Mouse (Mus musculus): Measurements from ENCODE around the gene Scarf1. TPM values are rescaled to one million over a fixed set of nuclear protein-coding genes. Genes with fewer than 3 reads are reported as not detected.

The Scarf1 gene
- polyA plus RNA-seq, 1 experiment from 2014 or later, result 4.8 TPM

GRCm38 (mm10) chr11:75508162-75508561, 5.2 kb upstream of the Scarf1 start:
- Histone ChIP-seq H3K36me3 (ENCODE audit: control insufficient read depth, insufficient read depth, low read length) (peaks cover 61% of the 10 kb centered on the region), H3K9me3 (ENCODE audit: control insufficient read depth, low read depth, low read length) (no peaks in the 10 kb centered on the region), H3K4me2 (replicated peaks; ENCODE audit: low read depth, low read length) (no peak overlapping the region), H3K4me1 (ENCODE audit: control insufficient read depth, insufficient read depth, low read length) (peaks cover 16% of the 10 kb centered on the region), H3K9ac (replicated peaks; ENCODE audit: low read depth, low read length) (no peak overlapping the region), H3K27me3 (ENCODE audit: control insufficient read depth, insufficient read depth, low read length) (no peaks in the 10 kb centered on the region), H3K27ac (ENCODE audit: low read length) (no peak overlapping the region), H3K4me3 (ENCODE audit: low read depth, low read length) (no peak overlapping the region)
- 92% methylated on average over 4 of the region's 4 CpGs for WGBS
- ATAC-seq (ENCODE audit: insufficient number of reproducible peaks, insufficient read depth, low FRiP score, low read depth), result no peak

- H3K4me3 ChIP-seq (ENCODE audit: low read depth, low read length), result no peak overlapping the region
- H3K27me3 ChIP-seq (ENCODE audit: control insufficient read depth, insufficient read depth, low read length), result no peaks in the 10 kb centered on the region
- no peak for ATAC-seq (ENCODE audit: insufficient number of reproducible peaks, insufficient read depth, low FRiP score, low read depth)
- no peaks in the 10 kb centered on the region for H3K9me3 ChIP-seq (ENCODE audit: control insufficient read depth, low read depth, low read length)
- no peak overlapping the region for H3K9ac ChIP-seq (replicated peaks; ENCODE audit: low read depth, low read length)
- H3K36me3 ChIP-seq (ENCODE audit: control insufficient read depth, insufficient read depth, low read length), result peaks cover 53% of the 10 kb centered on the region
- H3K4me1 ChIP-seq (ENCODE audit: control insufficient read depth, insufficient read depth, low read length), result peaks cover 16% of the 10 kb centered on the region
- 63% methylated on average over 8 of the region's 8 CpGs for WGBS
- no peak overlapping the region for H3K27ac ChIP-seq (ENCODE audit: low read length)
- no peak overlapping the region for H3K4me2 ChIP-seq (replicated peaks; ENCODE audit: low read depth, low read length)
Measured at GRCm38 (mm10) chr11:75508904-75509303, 4.4 kb upstream of the Scarf1 start.

- WGBS, result 3% methylated on average over 43 of the region's 43 CpGs
- peaks cover 42% of the 10 kb centered on the region for H3K36me3 ChIP-seq (ENCODE audit: control insufficient read depth, insufficient read depth, low read length)
Measured at GRCm38 (mm10) chr11:75509741-75510626, 3.4 kb upstream of the Scarf1 start, which contains the start of gene Rilp. TSS of gene Rilp (plus strand) at chr11:75510094.

GRCm38 (mm10) chr11:75510627-75510993, 2.7 kb upstream of the Scarf1 start:
- WGBS, result 2% methylated on average over 23 of the region's 24 CpGs

More at GRCm38 (mm10) chr11:75509741-75510626, 3.4 kb upstream of the Scarf1 start, which contains the start of gene Rilp:
- Histone ChIP-seq H3K27me3 (ENCODE audit: control insufficient read depth, insufficient read depth, low read length) (no peaks in the 10 kb centered on the region), H3K4me1 (ENCODE audit: control insufficient read depth, insufficient read depth, low read length) (peaks cover 16% of the 10 kb centered on the region), H3K4me3 (ENCODE audit: low read depth, low read length) (peak within 1 kb of the TSS; percentile 46), H3K9ac (replicated peaks; ENCODE audit: low read depth, low read length) (peak within 1 kb of the TSS; percentile 22), H3K9me3 (ENCODE audit: control insufficient read depth, low read depth, low read length) (no peaks in the 10 kb centered on the region), H3K27ac (ENCODE audit: low read length) (peak within 1 kb of the TSS; percentile 64; the same call in 1 of the 2 replicates), H3K4me2 (replicated peaks; ENCODE audit: low read depth, low read length) (peak within 1 kb of the TSS; percentile 96)
- ATAC-seq (ENCODE audit: insufficient number of reproducible peaks, insufficient read depth, low FRiP score, low read depth), result peak; percentile 85

GRCm38 (mm10) chr11:75511213-75511612, 2.1 kb upstream of the Scarf1 start:
- H3K9ac ChIP-seq (replicated peaks; ENCODE audit: low read depth, low read length), result no peak overlapping the region
- 77% methylated on average over 6 of the region's 6 CpGs for WGBS
- H3K4me3 ChIP-seq (ENCODE audit: low read depth, low read length), result no peak overlapping the region
- H3K36me3 ChIP-seq (ENCODE audit: control insufficient read depth, insufficient read depth, low read length), result peaks cover 32% of the 10 kb centered on the region
- no peaks in the 10 kb centered on the region for H3K9me3 ChIP-seq (ENCODE audit: control insufficient read depth, low read depth, low read length)
- peaks cover 16% of the 10 kb centered on the region for H3K4me1 ChIP-seq (ENCODE audit: control insufficient read depth, insufficient read depth, low read length)
- no peak for ATAC-seq (ENCODE audit: insufficient number of reproducible peaks, insufficient read depth, low FRiP score, low read depth)
- H3K27me3 ChIP-seq (ENCODE audit: control insufficient read depth, insufficient read depth, low read length), result no peaks in the 10 kb centered on the region
- no peak overlapping the region for H3K4me2 ChIP-seq (replicated peaks; ENCODE audit: low read depth, low read length)
- no peak overlapping the region for H3K27ac ChIP-seq (ENCODE audit: low read length)

More at GRCm38 (mm10) chr11:75510627-75510993, 2.7 kb upstream of the Scarf1 start:
- Histone ChIP-seq H3K9ac (replicated peaks; ENCODE audit: low read depth, low read length) (peak overlapping the region; percentile 22; the same call in 1 of the 2 replicates), H3K4me1 (ENCODE audit: control insufficient read depth, insufficient read depth, low read length) (peaks cover 16% of the 10 kb centered on the region), H3K4me3 (ENCODE audit: low read depth, low read length) (peak overlapping the region; percentile 46), H3K4me2 (replicated peaks; ENCODE audit: low read depth, low read length) (peak overlapping the region; percentile 96), H3K27ac (ENCODE audit: low read length) (peak overlapping the region; percentile 64; the same call in 1 of the 2 replicates), H3K27me3 (ENCODE audit: control insufficient read depth, insufficient read depth, low read length) (no peaks in the 10 kb centered on the region), H3K36me3 (ENCODE audit: control insufficient read depth, insufficient read depth, low read length) (peaks cover 38% of the 10 kb centered on the region), H3K9me3 (ENCODE audit: control insufficient read depth, low read depth, low read length) (no peaks in the 10 kb centered on the region)
- ATAC-seq (ENCODE audit: insufficient number of reproducible peaks, insufficient read depth, low FRiP score, low read depth), result peak; percentile 83

- peaks cover 23% of the 10 kb centered on the region for H3K36me3 ChIP-seq (ENCODE audit: control insufficient read depth, insufficient read depth, low read length)
- H3K9me3 ChIP-seq (ENCODE audit: control insufficient read depth, low read depth, low read length), result no peaks in the 10 kb centered on the region
- peaks cover 16% of the 10 kb centered on the region for H3K4me1 ChIP-seq (ENCODE audit: control insufficient read depth, insufficient read depth, low read length)
- no peak overlapping the region for H3K4me2 ChIP-seq (replicated peaks; ENCODE audit: low read depth, low read length)
- H3K27ac ChIP-seq (ENCODE audit: low read length), result no peak overlapping the region
- 78% methylated on average over 9 of the region's 9 CpGs for WGBS
- no peaks in the 10 kb centered on the region for H3K27me3 ChIP-seq (ENCODE audit: control insufficient read depth, insufficient read depth, low read length)
- H3K9ac ChIP-seq (replicated peaks; ENCODE audit: low read depth, low read length), result no peak overlapping the region
- no peak for ATAC-seq (ENCODE audit: insufficient number of reproducible peaks, insufficient read depth, low FRiP score, low read depth)
- no peak overlapping the region for H3K4me3 ChIP-seq (ENCODE audit: low read depth, low read length)
Measured at GRCm38 (mm10) chr11:75512301-75513018, 880 bp upstream of the Scarf1 start.

GRCm38 (mm10) chr11:75515186-75515585, 1.8 kb downstream of the Scarf1 start:
- no peaks in the 10 kb centered on the region for H3K36me3 ChIP-seq (ENCODE audit: control insufficient read depth, insufficient read depth, low read length)
- no peaks in the 10 kb centered on the region for H3K4me1 ChIP-seq (ENCODE audit: control insufficient read depth, insufficient read depth, low read length)
- no peak overlapping the region for H3K4me2 ChIP-seq (replicated peaks; ENCODE audit: low read depth, low read length)
- H3K27me3 ChIP-seq (ENCODE audit: control insufficient read depth, insufficient read depth, low read length), result no peaks in the 10 kb centered on the region
- ATAC-seq (ENCODE audit: insufficient number of reproducible peaks, insufficient read depth, low FRiP score, low read depth), result no peak
- no peak overlapping the region for H3K4me3 ChIP-seq (ENCODE audit: low read depth, low read length)
- no peak overlapping the region for H3K27ac ChIP-seq (ENCODE audit: low read length)
- H3K9me3 ChIP-seq (ENCODE audit: control insufficient read depth, low read depth, low read length), result no peaks in the 10 kb centered on the region
- WGBS, result 89% methylated on average over 25 of the region's 25 CpGs
- H3K9ac ChIP-seq (replicated peaks; ENCODE audit: low read depth, low read length), result no peak overlapping the region

GRCm38 (mm10) chr11:75519834-75520633, 6.7 kb downstream of the Scarf1 start:
- ATAC-seq (ENCODE audit: insufficient number of reproducible peaks, insufficient read depth, low FRiP score, low read depth), result no peak
- WGBS, result 69% methylated on average over 15 of the region's 15 CpGs
- no peaks in the 10 kb centered on the region for H3K36me3 ChIP-seq (ENCODE audit: control insufficient read depth, insufficient read depth, low read length)
- H3K9me3 ChIP-seq (ENCODE audit: control insufficient read depth, low read depth, low read length), result no peaks in the 10 kb centered on the region
- no peak overlapping the region for H3K4me3 ChIP-seq (ENCODE audit: low read depth, low read length)
- H3K4me1 ChIP-seq (ENCODE audit: control insufficient read depth, insufficient read depth, low read length), result no peaks in the 10 kb centered on the region
- no peak overlapping the region for H3K4me2 ChIP-seq (replicated peaks; ENCODE audit: low read depth, low read length)
- H3K9ac ChIP-seq (replicated peaks; ENCODE audit: low read depth, low read length), result no peak overlapping the region
- H3K27me3 ChIP-seq (ENCODE audit: control insufficient read depth, insufficient read depth, low read length), result no peaks in the 10 kb centered on the region
- no peak overlapping the region for H3K27ac ChIP-seq (ENCODE audit: low read length)

All from stomach, embryonic 14.5 days (tissue).